Mouse (Mus musculus) left cerebral cortex, postnatal 25 days (tissue): ENCODE results near the gene Creb1. TPM values are rescaled to one million over a fixed set of nuclear protein-coding genes. Genes with fewer than 3 reads are reported as not detected.
"Not testable (repeated sequence)": the region's sequence is repeated elsewhere in the genome, so short reads cannot be mapped to it uniquely, and the experiment has no call there.

Experiments used
- DNase-seq, 2 experiments: peaks; one replicate each; pipeline ENCODE4 v3.0.0; 2022; ENCODE audit warnings: low spot score in 2 of 2, mixed read lengths in 1 of 2
- intact Hi-C: fragments of 180-260 bp; cut with DNase I; formaldehyde crosslinking; loops from one replicate; pipeline ENCODE4 v1.15.1; 2025
- total RNA-seq, 2 experiments: library from RNA; stranded (reverse); gene quantifications; 2 replicates each; pipeline ENCODE4 v1.2.3; 2021

The Creb1 gene
- total RNA-seq, 2 experiments from 2014 or later, result 54.4 to 58.0 TPM

- DNase-seq, result peak; percentile 31 to 38
- intact Hi-C loops, result loop anchor here (2.0 to 10.0 kb wide), 6 partner anchors 71 to 809 kb away; partner anchors contain the start of genes 4933402D24Rik, Ccnyl1, Klf7 and Mettl21a
Observed at GRCm38 (mm10) chr1:64533471-64534443, 1.3 kb downstream of the Creb1 start.

DNA sequence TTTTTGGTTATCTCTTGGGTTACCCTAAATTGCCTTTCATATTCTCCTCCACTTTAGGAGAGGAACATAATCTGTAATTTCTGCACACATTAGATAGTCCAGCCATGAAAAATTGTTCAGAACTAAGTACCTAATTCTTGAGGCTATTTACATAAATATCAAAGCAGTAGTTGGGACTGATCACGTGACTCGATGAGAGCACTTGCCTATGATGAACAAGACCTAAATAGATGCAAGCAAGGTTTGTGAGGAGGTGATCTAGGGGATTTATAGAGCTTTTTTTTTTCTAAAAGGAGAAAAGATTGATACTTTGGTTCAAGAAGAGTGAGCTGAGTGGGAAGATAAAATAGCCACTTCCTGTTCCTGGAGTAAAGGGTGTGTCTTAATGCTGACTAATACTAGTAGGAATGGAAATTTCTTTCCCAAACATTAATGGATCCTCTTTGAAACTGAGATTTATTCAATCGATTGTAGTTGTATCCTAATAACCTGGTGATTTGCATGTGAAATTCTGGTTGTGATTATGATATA is 6.5 kb downstream of the Creb1 start:
- intact Hi-C loops, result loop anchor here (10.0 kb wide), 2 partner anchors 774 to 814 kb away; partner anchors contain the start of gene 4933402D24Rik
- DNase-seq, result no peak

DNA sequence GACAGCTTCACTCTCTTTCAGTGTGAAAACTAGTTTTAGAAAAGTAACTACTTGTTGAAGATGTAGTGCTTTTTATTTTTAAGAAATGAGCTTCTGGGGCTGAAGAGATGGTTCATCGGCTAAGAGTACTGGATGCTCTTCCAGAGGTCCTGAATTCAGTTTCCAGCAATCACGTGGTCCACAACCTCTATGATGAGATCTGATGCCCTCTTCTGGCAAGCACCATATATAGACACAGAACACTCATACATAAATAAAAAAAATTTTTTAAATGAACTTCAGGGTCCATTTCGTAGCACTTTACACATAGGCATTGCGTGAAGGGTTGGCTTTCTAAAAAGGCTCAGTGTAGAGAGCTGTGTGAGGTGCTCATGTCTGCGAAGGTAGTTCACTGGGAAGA is 11.3 kb downstream of the Creb1 start:
- no peak for DNase-seq
- intact Hi-C loops, result no loop called here

DNA sequence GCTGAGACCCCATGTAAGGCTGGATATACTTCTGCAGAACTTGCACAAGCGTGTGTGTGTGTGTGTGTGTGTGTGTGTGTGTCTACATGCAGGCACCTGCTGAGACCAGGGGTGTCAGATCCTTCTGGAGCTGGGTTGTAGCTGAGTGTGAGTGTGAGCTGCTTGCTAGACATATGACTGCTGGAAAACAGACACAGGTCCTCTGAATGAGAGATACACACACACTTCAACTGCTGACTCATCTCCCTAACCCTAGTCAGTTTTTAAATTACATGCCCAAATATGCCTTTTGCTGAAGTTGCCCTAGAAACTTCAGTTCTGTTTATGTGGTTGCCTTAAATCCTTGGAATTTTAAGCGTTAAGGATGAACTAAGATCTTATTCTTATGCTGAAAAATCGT is 13.6 kb downstream of the Creb1 start:
- intact Hi-C loops, result no loop called here
- peak in 1 of 2 experiments; percentile 44 for DNase-seq

- intact Hi-C loops, result no loop called here
- DNase-seq, result no peak
Observed at GRCm38 (mm10) chr1:64549380-64549779, 16.9 kb downstream of the Creb1 start.

- intact Hi-C loops, result no loop called here
- DNase-seq, result no peak
Observed at GRCm38 (mm10) chr1:64551908-64552307, 19.5 kb downstream of the Creb1 start.

- no peak for DNase-seq
- intact Hi-C loops, result no loop called here
Observed at GRCm38 (mm10) chr1:64560105-64560504, 27.7 kb downstream of the Creb1 start.

DNA sequence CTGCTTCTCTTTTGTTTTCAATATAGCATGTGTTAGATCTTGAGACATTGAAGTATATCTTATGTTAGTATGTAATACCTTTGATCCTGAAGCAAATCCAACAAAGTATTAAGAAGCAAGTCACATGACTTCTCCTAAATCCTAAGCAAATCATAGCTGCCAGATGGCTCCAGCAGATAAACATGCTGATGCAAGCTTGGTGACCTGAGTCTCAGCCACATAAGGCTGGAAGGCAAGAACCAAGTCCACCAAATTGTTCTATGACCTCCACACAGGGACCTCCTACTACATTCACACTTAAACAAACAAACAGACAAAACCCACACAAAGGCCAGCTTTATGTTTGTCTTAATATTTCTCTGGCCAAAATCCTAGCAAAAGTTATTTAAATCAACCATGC is 35.8 kb downstream of the Creb1 start:
- intact Hi-C loops, result no loop called here
- DNase-seq, result no peak

- intact Hi-C loops, result no loop called here
- DNase-seq, result no peak
Observed at GRCm38 (mm10) chr1:64576022-64576421, 43.6 kb downstream of the Creb1 start.

GRCm38 (mm10) chr1:64576732-64577131 is 44.3 kb downstream of the Creb1 start:
- no peak for DNase-seq
- intact Hi-C loops, result no loop called here

DNA sequence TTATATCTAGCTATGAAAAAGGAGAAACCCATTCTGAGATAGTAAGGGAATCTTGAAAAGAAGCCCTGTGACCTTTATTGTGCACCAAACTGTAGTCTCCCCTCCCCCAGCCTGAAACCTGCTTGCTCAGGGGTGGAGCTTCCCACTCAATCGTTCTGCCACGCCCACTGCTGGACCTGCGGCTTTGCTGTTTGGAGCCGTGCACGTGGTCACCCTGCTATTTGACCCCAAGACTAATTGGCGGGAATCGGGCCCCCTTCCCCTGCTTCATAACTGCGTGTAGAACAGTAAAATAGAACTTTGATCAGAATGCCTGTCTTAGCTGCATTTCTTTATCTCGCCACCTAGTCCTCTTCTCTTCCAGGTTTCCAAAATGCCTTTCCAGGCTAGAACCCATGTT is 45.5 kb downstream of the Creb1 start:
- intact Hi-C loops, result not testable (repeated sequence)

GRCm38 (mm10) chr1:64578801-64579200 is 46.4 kb downstream of the Creb1 start:
- DNase-seq, result no peak
- intact Hi-C loops, result no loop called here

More for the DNA sequence above, 45.5 kb downstream of the Creb1 start:
- DNase-seq, result not testable (repeated sequence)

DNA sequence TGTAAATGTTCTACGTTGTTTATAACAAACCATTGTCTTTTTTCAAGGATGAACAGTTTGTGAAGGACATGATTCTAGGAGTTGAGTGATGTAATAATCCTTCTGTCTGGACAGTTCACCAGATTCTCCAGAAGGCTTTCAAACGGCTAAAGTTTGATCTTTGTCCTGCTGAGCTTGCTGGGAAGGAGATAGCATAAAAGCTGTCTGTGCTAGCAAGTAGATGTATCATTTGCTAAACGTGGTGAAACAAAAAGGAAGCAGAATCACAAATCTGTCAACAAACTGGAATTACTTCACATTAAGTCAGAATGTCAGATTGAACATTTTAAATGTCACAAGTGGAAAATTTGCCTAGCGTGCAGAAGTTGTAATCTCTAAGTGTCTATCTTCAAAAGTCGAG is 66.5 kb downstream of the Creb1 start:
- intact Hi-C loops, result no loop called here
- no peak for DNase-seq

- intact Hi-C loops, result no loop called here
- no peak for DNase-seq
Observed at GRCm38 (mm10) chr1:64600413-64601077, 68.1 kb downstream of the Creb1 start.

DNA sequence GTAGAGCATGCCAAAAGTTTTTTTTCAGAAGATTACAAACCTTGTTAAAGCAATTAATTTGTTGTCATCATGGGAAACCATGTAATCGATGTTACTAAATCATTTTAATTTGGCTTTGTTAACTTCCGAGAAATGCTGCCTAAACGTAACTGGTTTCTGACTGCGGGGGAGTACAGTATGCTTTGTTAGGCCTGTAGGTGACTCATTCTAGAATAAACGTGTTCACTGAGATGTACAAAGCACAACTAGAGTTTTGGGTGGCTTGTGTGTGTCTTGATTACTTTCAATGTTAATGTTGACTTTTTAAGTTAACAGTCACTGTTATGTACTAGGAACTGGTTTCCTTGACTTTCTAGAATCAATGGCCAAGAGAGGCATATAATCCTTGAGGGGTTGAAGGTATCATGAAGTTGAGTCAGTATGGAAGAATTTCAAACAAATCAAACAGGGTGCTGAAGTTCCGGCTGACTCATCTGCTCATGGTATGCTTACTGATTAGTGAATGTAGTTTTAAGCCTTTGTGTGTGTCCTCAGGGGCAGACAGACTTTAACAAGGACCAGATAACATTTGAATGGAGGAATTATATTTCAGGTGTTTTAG is 68.9 kb downstream of the Creb1 start:
- intact Hi-C loops, result no loop called here
- DNase-seq, result no peak

- intact Hi-C loops, result no loop called here
- no peak for DNase-seq
Observed at GRCm38 (mm10) chr1:64603381-64603780, 70.9 kb downstream of the Creb1 start.

DNA sequence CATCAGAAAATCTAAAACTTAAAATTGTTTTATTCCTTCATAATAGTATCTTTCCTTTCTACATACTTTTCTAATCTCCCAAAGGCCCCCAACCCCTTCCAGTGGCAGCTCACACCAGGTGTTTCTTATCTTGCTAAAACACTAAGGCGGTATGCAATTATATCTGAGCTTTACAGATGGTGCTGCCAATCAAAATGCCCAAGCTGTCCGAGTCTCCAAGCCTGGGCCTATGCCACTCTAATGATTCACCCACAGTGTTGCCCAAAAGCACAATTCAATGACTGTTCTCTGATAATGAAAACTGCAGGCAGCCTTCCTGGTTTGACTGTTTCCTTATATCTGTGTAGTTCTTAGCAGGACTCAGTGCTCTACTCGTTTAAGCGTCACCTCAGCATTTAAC is 76.7 kb downstream of the Creb1 start:
- intact Hi-C loops, result no loop called here
- DNase-seq, result no peak

DNA sequence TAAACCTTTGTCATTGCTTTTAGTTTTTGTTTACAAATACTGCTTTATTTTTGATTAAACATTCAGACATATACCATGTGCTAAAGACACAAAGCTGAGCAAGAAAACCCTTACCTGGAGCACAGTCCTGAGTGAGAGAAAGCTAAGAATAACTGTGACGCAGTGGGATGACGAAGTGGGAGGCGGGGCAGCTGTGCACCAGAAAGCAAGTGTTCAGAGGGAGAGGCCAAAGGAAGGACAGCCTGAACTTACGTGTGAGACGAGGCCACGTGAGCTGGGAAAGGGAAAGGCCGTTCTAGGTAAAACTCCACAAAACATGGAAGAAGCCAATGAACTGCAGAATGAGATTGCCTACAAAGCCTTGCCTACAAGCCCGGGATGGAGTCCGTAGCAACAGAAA is 77.5 kb downstream of the Creb1 start:
- no peak for DNase-seq
- intact Hi-C loops, result no loop called here

DNA sequence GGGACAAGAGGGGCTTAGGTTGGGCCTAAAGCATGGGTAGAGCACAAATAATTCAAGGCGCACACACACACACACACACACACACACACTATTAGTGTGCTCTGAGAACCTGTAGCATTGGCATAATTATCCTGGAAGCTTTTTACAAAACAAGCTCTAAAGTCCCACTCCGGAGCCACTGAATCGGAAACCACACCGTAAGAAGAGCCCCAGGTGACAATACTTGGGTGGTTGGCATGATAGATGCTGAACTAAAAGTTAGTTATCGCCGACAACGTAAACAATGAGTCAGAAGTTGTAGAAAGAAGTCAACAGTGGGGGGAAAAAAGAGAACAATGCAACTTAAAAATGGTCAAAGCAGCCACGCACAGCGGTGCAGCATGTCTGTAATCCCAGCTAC is 81.9 kb downstream of the Creb1 start:
- no peak for DNase-seq
- intact Hi-C loops, result no loop called here

- intact Hi-C loops, result loop anchor here (5.0 kb wide), 3 partner anchors 83 to 948 kb away; partner anchors contain the start of gene Creb1
- no peak for DNase-seq
Observed at GRCm38 (mm10) chr1:64614801-64615345, 82.4 kb downstream of the Creb1 start.
